Mouse (Mus musculus) heart, postnatal 14 days (tissue): ENCODE data around the gene Ddc. TPM values are rescaled to one million over a fixed set of nuclear protein-coding genes. Genes with fewer than 3 reads are reported as not detected.
A peak's percentile ranks its signal among the peaks of the same experiment; 100 is the strongest.

Experiments
- DNase-seq, 2 experiments: peaks; one replicate each; pipeline ENCODE4 v3.0.0; 2021 to 2022
- intact Hi-C: fragments of 180-260 bp; cut with DNase I; formaldehyde crosslinking; loops from one replicate; pipeline ENCODE4 v1.15.1; 2025
- total RNA-seq, 2 experiments: library from RNA; stranded (reverse); gene quantifications; 2 replicates each; pipeline ENCODE4 v1.2.3; 2021

The Ddc gene
- total RNA-seq, 2 experiments from 2014 or later = 3.1 to 5.8 TPM

DNA sequence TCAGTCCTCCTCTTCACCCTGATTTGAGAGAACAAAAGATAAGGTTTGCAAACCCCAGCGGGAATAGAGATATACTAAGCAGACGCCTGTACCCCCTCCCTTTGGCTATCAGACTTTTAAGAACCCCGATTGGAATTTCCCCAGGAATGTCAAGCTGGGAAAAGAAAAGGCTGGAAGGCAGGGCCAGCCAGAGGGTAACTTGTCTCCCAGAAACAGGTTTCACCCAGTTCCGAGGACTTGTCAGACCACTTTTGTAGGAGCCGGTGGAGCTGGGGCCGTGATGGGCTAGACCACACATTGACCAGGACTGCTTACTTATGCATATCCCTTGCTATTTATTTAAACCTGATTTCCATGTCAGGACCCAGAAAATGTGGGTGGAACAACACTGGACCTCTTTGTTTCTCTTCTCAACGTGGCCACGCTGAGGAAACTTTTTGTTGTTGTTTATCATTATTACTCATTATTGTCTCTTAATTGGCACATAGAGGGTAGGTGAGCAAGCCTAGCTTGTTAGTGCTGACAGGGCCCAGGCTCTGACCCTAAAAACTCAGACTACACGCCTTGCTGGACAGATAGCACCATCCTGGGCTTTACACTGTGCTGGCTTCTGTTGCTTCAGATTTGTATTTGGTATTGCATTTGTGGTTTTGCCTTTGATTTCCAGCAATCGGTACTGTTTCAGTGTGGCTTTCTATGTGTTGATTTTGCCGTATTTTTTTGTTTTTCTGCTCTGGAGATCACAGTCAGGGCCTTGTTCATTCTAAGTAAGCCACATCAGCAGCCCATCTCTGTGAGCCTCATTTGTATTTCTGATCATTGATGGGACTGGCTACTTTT lies 68.6 kb downstream of the Ddc start:
- intact Hi-C loops = no loop called here

DNA sequence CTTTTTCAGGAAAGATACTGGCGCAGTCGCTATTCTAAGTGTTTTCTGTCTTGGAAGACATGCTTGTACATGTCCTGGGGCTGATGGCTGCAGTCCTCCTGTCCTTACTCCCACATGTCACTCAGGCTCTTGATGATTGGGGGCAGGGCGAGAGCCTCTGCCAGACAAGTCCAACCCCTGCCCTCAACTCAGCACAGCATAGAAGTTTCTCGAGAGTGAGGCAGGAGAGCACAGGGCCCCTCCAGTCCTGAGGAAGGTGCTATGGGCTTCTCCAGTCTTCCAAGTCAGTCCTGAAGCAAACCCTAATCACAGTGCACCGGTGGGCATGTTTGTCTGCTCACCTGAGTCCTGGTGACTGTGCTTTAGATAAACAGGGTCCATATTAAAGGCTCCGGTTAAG lies 69.2 kb downstream of the Ddc start:
- intact Hi-C loops = no loop called here
- DNase-seq = no peak

More for the DNA sequence above, 68.6 kb downstream of the Ddc start:
- DNase-seq = no peak

DNA sequence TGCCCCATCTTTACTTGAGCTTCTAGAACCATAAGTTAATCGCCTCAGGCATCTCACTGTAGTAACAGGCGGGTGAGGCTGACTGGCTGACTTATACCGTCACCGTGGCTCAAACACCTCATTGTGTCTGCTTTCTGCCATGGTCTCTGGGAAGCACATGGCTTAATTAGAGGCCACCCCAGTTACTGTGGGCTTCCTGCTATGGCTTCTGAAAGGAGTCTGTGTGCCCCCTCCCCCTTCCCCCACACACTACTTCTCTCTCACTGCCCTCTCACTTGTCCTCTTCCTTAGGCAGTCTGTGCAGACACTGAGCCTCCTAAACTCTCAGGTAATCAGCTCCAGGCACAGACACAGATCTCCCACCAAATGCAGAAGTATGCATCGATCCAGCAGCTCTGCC lies 69.7 kb downstream of the Ddc start:
- DNase-seq = no peak
- intact Hi-C loops = no loop called here

DNA sequence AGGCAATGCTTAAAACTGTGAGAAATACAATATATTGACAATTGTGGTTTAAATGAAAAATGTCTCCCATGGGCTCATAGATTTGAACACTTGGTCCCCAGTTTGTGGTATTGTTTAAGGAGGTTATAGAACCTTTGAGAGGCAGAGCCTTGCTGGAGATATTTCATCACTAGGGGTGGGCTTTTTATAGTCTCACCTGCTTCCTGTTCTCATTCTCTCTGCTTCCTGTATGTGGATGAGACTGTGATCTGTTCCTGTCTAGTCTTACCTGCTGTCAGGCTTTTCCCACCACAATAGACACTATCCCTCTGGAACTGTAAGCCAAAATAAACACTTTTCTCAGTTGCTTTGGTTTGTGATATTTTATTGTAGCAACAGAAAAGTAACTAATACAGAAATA lies 71.5 kb downstream of the Ddc start:
- intact Hi-C loops = no loop called here
- no peak for DNase-seq

DNA sequence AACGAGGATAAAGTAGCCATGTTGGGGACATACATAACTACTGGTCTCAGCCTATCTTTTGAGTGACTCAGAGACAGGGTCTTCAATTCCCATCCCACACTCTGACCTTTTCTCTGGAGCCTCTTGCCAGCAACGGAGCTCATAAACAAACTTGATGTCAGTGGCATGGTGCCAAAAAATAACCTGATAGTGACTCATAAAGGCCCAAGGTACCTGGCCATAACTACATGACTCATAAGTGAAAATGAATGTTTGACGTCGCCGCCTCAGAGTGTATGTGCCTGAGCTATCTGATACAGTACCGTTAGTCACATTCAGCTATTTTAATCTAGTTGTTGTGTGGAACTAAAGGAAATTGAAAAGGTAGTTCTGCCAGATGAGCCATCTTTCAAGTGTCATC lies 72.3 kb downstream of the Ddc start:
- intact Hi-C loops = no loop called here
- DNase-seq = no peak

DNA sequence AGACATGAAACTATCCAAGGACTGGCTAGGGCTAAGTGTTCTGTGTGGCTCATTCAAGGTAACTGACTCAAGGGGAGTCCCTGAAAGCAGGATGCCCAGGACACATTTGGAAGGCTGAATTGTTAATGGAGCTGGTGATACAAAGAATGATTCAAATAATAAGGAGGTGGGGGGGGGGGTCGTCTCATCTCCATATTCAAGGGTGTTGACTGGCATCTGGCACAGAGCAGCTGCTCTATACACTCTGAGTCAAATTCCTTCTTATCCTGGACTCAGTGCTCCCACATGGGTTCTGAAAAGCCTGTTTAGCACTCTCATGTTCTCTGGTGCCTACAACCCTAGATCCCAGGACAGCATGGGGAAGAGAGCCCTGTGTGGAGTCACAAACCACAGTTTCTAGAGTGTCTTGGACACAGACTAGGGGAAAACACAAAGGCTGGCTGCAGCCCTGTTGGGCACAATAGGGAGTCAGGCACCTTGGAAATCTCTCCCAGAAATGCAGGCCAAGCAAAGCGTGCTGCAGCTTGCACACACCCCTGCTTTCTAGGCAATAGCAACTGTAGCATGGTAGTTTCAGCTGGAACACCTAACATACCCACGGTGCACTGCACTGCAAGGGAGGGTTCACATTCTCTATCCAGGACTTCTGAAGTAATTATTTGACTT lies 72.8 kb downstream of the Ddc start:
- intact Hi-C loops = no loop called here
- no peak for DNase-seq

DNA sequence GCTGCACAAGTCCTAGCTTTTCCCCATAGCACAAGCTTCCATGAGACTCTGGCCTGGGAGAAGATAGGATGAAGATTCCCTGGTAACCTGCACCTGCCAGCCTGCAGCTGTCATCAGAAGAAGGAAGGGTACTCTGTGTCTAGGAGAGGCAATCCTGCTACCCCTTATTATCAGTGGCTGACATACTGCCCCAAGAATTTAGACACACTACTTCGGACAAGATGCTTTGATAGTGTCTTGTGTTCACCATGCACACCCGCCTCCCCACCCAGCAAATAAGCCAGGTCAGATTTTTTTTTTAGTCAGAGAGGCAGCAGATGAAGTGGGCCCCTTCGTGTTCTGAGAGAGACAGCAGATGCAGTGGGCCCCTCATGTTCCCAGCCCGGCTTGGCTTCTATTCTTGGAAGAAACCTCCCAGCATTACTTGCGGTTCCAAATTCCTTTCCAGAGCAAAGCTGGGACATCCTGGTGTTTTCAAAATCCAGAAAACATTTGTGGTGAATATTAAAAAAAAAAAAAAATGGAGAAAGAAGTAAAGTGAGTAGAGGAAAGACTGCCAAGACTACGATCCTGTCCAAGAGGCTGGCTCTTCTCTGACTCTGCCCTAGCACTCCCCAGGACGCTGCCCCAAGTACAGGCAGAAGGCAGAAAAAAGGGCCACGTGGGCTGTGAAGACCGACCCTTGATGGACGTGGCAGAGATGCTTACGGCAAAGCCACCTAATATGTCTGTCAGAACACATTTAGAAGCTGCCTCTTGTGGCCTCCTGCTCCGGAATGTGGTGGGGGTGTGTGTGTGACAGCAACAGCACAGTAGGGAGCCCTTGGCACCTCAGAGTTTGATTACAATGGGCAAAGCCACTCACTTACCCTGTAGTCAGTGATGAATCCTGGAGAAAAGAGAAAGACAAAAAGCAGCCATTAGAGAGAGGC lies 73.7 kb downstream of the Ddc start:
- intact Hi-C loops = no loop called here
- DNase-seq = no peak

DNA sequence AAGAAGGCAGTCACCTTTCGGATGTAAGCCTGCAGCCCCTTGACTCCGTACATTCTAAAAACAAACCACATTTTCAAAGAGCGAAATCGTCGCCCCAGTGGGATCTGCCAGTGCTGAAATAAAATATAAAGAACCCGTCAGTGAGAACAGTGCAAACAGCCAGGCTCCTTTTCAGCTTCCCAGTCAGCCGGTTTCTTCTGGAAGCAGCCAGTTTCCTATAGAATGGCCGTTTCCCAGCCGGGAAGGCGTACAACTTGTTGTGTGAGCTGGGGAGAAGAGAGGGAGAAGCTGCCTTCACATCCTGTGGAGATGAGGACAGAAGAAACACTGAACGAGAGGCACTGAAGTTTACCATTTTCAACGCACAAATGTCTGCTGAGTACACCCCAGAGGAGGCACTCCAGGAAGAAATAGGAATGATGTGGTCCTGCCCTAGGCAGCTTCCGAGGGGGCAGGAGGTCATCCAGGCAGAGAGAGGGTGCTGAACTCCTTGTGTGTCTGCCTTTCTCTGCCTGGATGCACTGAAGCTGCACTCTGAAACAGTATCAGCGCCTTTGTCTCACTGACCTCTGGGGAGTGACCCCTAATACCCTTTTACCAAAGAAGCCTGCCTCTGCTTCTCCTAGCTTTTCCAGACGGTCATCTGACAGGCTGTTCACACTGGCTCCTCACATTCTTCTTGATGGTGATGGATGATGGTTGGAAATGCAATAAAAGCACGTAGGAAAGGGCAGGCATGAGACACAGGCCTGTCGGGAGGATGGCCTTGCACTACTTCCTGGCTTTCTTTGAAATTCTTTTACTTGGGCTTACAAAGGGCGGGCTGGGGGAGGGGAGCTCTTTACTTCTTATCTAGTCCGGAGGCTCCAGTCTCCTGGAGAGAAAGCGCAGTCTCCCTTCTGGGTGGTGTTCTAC lies 75.5 kb downstream of the Ddc start:
- DNase-seq = no peak
- intact Hi-C loops = no loop called here

DNA sequence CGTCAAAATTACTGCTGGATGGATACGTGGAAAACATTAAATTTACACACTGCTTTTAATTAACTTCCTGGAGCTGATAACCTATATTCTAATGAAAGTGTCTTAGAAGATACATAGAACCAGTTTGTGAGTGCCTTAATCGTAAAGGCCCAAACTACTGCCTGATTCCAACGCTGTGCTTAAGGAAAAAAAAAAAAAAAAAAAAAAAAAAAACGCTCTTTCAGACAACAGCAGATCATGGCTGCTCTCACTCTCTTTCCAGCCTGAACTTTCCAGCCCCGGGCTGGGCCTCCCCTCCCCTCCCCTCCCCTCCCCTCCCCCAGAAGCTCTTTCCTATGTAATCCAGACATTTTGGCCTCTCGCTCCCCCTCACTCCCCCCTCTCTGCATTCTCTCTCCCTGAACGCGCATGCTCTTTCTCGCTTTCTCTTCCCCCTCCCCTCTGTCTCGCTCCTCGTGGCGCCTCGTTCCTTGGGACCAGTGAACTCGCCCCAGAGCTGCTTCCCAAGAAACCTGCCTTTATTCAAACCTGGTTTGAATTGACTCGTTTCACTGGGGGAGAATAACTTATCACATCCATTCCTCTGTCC lies 76.5 kb downstream of the Ddc start:
- DNase-seq = peak in 1 of 2 experiments; percentile 53
- intact Hi-C loops = loop anchor here (2.0 kb wide), 3 partner anchors 15 to 469 kb away; partner anchors contain the start of gene Grb10

DNA sequence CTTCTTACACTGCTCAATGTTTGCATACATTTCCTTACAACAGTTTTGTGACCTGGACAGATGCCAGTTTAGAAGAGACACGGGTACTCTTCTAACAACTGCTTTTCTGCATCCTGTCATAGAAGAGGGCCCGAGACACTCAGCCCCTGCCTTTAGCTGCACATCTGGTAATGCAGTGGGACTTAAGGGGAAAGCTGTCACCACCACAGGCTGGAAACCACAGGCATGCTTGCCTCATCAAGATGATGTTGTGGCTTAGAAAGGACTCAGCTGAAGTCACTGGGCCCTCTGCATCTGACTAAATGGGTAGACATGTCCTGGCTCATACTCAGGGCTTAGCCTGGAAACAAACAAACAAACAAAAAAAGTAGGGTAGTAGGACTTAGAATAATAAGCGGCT lies 77.2 kb downstream of the Ddc start:
- no peak for DNase-seq
- intact Hi-C loops = loop anchor here (1.0 to 2.0 kb wide), 4 partner anchors 16 to 470 kb away; partner anchors contain the start of gene Grb10

DNA sequence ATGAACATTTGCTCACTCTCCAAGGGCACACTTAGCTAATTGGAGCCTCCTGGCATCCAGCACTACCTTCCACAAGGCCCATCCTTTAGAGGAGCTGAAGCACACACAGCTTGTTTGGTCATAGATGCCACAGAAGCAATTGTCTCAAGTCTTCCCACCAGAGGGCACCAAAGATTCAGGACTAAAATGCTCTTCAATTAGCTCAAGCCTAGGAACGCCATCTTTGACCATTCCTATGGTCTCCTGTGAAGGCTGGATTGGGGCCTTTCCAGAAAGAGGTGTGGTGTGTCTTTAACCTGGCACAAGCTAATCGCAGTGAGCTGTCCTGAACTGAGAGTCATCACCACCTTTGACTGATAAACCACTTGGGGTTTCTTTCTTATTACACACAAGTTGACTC lies 77.7 kb downstream of the Ddc start:
- DNase-seq = peak; percentile 74 to 89
- intact Hi-C loops = loop anchor here (1.0 to 2.0 kb wide), 4 partner anchors 17 to 471 kb away; partner anchors contain the start of gene Grb10

DNA sequence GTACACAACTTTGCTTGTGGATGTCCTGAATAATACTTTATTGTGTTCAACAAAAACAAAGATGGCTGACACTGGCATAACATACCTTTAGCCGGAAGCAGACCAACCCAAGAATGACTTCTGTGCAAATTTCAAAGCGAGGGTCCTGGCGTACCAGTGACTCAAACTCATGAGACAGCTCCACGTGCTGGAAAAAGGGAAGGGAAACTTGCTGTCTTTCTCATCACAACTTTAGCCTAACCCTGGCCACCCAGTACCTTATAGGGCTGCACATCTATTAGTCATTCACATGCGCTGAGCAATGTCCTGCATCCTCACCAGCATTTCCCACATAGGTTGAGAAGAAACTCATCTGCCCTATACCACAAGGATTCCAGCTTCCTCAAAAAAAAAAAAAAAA lies 78.7 kb downstream of the Ddc start:
- DNase-seq = no peak
- intact Hi-C loops = no loop called here

DNA sequence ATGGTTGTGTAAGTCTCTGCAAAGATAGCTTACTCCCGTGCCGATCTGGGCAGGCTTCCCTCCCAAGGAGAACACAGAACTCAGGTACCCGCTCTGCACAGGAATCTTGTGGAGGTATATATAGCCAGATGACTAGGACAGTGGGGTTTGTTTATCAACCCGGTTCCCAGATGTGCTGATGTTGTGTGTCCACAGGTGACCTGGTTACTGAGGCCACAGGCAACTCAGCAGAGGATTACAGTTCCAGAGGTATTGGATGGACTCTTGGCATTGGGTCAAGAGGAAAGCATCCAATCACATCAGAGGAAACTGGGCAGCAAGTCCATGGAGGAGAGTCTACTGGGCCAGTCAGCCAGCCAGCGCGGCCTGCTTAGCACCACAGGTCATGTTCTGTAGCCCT lies 79.1 kb downstream of the Ddc start:
- intact Hi-C loops = no loop called here
- no peak for DNase-seq

DNA sequence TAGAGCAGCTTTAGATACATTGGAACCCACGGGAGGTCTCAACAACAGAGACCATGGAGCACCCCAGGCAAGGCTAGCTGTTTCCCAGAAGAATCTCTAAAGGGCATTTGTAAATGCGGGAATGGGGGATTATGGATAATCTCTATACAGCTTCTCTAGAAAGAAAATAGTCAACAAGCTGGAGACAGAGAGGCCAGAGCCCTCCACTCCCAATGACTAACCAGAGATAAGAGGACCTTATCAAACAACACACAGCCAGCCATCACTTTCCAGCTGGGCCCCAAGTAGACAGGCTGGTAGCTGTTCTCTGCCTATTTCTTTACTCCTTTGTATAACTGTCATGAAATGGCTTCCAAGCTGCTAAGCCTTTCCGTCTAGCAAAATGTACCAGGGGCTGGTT lies 82.2 kb downstream of the Ddc start:
- intact Hi-C loops = no loop called here
- no peak for DNase-seq

DNA sequence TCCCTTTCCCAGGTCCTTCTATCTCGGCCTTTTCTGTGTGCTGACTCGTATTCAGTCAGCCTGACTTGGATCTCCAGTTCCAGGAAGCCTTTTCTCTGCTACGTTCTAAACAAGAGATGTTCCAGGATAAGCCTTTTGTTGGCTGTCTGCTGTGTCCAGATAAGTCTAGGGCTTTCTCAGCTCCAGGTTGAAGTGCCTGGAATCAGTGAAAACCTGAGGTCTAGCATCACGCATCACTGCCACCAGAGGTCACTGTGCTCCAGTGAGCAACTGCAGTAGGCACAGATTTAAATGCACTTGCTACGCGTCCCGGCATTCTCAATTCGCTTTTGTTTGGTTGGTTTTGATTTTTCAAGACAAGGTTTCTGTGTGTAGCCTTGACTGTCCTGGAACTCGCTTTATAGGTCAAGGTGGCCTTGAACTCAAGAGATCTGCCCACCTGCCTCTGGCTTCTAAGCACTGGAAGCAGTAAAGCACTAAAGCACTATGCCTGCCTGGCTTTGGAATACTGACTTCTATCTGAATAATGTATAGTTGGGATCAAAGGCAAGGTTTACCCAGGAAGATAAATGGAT lies 86.0 kb downstream of the Ddc start:
- DNase-seq = peak; percentile 73 to 85

DNA sequence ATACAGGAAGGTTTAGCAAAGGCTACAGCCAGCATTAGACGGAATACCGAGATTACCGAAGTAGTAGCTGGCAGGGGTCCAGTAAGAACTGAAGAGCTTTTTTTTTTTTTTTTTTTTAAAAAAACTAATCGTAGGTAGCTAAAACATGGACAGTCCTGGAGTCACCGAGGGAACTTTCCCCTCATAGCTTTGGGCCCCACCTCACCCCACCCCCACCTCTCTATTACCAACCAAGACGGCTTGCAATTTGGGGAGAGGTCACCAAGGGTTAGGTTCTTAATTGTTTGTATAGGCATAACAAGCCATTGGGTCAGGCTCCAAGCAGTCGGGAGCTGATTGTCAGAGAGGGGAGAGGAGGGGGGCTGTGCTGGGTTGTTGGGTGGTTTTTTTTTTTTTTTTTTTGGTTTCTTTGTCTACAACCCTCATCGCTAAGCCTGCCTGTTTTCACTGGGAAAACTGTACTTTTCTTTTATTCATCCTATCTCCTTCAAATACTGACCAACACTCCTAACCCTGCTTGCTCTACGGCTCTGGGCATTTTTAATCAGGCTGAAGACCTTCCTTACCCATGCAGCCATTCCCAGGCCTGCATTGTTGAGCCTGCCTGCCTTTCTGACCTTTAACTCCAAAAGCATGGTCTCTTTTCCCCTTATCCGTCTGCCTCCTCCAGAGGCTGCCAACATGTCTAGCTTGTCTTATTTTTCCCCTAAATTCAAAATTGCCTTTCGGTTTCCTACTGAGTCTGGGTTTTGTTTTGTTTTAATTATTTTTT lies 88.4 kb downstream of the Ddc start:
- intact Hi-C loops = loop anchor here (5.0 kb wide), 1 partner anchor 548 kb away; no protein-coding TSS in a partner anchor
- DNase-seq = no peak

More for the DNA sequence above, 86.0 kb downstream of the Ddc start:
- intact Hi-C loops = loop anchor here (5.0 kb wide), 1 partner anchor 545 kb away; no protein-coding TSS in a partner anchor

DNA sequence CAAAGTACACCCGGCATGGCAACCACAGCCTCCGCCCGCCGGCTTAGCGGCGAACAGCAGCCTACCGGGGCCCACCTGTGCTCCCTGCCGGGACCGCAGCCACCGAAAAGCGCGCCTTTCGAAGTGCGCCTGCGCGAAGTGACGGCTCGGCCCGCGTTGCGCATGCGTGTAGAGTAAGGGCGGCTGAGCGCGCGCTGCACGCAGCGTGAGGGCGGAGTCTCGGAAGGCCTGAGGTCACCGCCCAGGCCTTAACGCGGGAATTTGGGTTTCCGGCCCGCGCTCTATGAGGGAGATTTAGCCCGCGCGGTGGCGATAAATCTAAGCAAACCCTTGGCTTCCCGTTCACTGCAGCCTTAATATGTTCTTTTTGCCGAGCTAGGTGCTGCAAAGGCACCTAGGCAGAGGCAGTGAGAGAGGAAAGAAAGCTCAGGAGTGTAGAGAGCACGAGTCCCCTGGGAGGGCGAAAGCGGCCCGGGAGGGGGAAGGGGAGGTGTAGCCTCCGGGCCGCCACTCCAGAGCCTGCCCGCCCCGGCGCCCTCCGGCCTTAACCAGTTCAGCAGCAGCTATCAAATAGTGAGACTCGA lies 89.0 kb downstream of the Ddc start, which contains the start of gene Fignl1:
Gene Fignl1, minus strand, starts transcription at position 143 of the 584 bp plus-strand sequence.
- intact Hi-C loops = no loop called here

More for the DNA sequence above, 89.0 kb downstream of the Ddc start, which contains the start of gene Fignl1:
- peak; percentile 98 to 99 for DNase-seq
